Mouse (Mus musculus) olfactory bulb, adult 2 months (tissue): ENCODE results near the gene Rpl28.
"Not testable (repeated sequence)": the region's sequence is repeated elsewhere in the genome, so short reads cannot be mapped to it uniquely, and the experiment has no call there.

ENCODE experiments used
- CTCF ChIP-seq: fragments of 200-500 bp; IDR thresholded peaks from 2 replicates; pipeline ENCODE4 v1.5.1; 2012; ENCODE audit warnings: low read depth, mild to moderate bottlenecking, low read length, moderate library complexity; ENCODE audit not compliant: insufficient read depth
- POLR2A ChIP-seq: fragments of 200-500 bp; IDR thresholded peaks from 2 replicates; pipeline ENCODE4 v1.6.1; 2012; ENCODE audit warnings: mild to moderate bottlenecking, low read depth, low read length, moderate library complexity; ENCODE audit not compliant: insufficient read depth

- TF ChIP-seq POLR2A, CTCF: not testable (repeated sequence)
These were observed 28.3 kb downstream of the Rpl28 start for GRCm38 (mm10) chr7:4820925-4821324.
